Mouse (Mus musculus): ENCODE results near the gene Stk17b. TPM values are rescaled to one million over a fixed set of nuclear protein-coding genes. Genes with fewer than 3 reads are reported as not detected.

Gene Stk17b
- 2.2 and 3.3 TPM in 2 replicates for polyA plus RNA-seq (2021; fragmentation: Nextera tagmentation)
- long read RNA-seq, experiment 1, partial matches to known transcripts = 5 of 9 reads
- long read RNA-seq, experiment 1, other reads (novel, unspliced or antisense) = 0 of 9 reads
- long read RNA-seq, experiment 2, transcript Stk17b-201 (8 exons, 3,293 nt) = major isoform, 23 of 25 reads
- long read RNA-seq, experiment 2, partial matches to known transcripts = 0 of 25 reads
- long read RNA-seq, experiment 2, other reads (novel, unspliced or antisense) = 2 of 25 reads

DNA sequence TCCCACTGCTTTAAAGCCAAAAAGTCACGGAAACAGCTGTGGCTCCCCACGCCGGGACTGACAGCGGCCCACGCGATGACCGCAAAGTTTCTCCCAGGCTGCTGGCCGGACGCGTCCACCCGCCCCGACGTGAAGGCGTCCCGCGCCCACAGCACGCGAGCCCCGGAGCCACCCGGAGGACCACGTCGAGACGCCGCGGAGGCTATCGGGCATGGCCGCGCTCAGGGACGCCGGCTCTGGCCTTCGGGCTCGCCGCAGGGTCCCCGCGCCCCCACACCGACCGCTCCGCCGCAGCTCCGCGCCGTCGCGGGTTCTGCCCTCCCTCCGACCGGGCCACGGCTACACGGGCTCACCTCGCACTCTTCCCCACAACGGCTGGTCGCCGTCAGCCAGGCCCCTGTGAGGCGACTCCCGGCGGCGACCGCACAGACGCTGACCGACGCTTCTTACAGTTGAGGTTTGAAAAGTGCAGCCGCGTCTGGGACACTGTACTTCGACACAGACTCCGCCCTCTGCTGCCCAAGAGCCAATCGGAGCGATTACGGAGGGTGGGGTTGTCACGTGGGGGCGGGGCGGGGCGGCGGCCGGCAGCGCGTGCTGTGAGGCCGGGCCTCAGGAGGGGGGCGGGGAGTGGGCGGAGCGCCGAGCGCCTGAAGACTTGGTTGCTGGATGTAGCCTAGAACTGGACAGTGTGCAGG is at the start of gene Stk17b:
TSS of gene Stk17b (minus strand) at position 504 of the 698 bp plus-strand sequence.

DNA sequence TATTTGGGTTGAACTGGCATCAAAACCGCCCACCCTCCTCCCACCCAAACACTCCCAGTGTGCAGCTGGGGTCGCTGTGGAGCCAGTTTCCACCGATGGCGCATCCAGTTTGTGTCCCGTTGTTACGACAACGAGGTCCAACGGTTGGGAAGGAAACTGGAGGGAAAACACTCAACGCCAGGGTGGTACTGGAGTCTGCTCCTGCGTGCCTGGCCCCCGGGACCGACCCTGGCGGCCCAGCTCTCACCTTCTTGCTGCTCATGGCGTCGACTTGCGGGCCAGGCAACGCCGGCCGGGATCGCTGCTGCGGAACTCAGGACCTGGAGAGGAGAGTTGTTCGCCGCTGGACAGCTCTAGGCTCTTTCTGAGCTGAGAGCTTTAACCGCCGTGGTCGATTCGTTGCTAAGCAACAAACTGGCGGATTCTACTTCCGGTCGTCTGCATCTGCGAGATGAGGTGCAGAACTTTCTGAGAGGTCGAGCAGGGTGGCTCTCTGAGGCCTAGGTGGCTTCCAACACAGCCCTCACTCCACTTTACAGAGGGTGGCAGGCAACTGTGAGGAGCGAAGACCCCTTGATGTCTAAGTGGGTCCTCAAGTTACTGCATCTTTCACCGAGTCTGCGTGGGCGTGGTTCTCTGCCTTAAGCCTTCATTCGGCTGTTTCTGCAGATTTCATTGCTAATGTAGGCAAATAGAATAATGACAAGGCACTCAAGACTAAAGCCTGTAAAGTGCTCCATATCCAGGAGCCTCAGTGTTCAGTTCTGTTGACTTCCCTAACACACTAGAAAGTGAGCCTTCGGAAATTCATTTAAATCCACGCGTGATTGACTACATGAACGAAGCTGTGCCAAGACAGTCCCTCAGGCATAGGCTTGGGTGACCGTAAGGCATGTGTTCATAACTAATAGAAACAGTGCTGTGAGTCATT is 78.3 kb downstream of the Stk17b start, which contains the start of gene Dnah7a:
TSS of gene Dnah7a (minus strand) at position 354 of the 931 bp plus-strand sequence.

Other genes starting within 250 kb of the Stk17b start
- gene Dnah7a, start 78.4 kb downstream of the Stk17b start, polyA plus RNA-seq (2021; fragmentation: Nextera tagmentation) = 5.8 and 6.2 TPM in 2 replicates

Data from layer of hippocampus, adult 6 months (tissue).